Mouse (Mus musculus) cerebellum, adult 2 months (tissue): Measurements from ENCODE around the gene Taar7a.

ENCODE experiments used
- CTCF ChIP-seq: fragments of 200-500 bp; IDR thresholded peaks from 2 replicates; pipeline ENCODE4 v1.5.1; 2011; ENCODE audit warnings: low read depth, mild to moderate bottlenecking, control low read depth, low read length, moderate library complexity, borderline replicate concordance; ENCODE audit not compliant: insufficient read depth
- POLR2A ChIP-seq: fragments of 200-500 bp; IDR thresholded peaks from 2 replicates; pipeline ENCODE4 v1.6.1; 2011; ENCODE audit warnings: low read length, control low read depth, borderline replicate concordance; ENCODE audit not compliant: insufficient read depth

GRCm38 (mm10) chr10:23986419-23986818 is 6.9 kb downstream of the Taar7a start:
- no peak for TF ChIP-seq POLR2A
- TF ChIP-seq CTCF = no peak
